Mouse (Mus musculus) adrenal gland, postnatal 14 days (tissue): ENCODE results near the gene Snd1. TPM values are rescaled to one million over a fixed set of nuclear protein-coding genes. Genes with fewer than 3 reads are reported as not detected.
A peak's percentile ranks its signal among the peaks of the same experiment; 100 is the strongest.
"Not testable (repeated sequence)": the region's sequence is repeated elsewhere in the genome, so short reads cannot be mapped to it uniquely, and the experiment has no call there.

ENCODE experiments used
- DNase-seq: peaks from one replicate; pipeline ENCODE4 v3.0.0; 2021; ENCODE audit warnings: mixed read lengths
- total RNA-seq: library from RNA; stranded (reverse); gene quantifications from 2 replicates; pipeline ENCODE4 v1.2.3, GENCODE M21; 2021

Gene Snd1
- total RNA-seq, 1 experiment from 2014 or later, result 121 TPM

- no peak for DNase-seq
These were observed 440.0 kb downstream of the Snd1 start for GRCm38 (mm10) chr6:28914981-28915380.

GRCm38 (mm10) chr6:28916630-28917029 is 441.7 kb downstream of the Snd1 start:
- peak; percentile 36 for DNase-seq

- DNase-seq, result no peak
These were observed 444.4 kb downstream of the Snd1 start for GRCm38 (mm10) chr6:28919346-28919745.

- no peak for DNase-seq
These were observed 447.4 kb downstream of the Snd1 start for GRCm38 (mm10) chr6:28922371-28922770.

- DNase-seq, result no peak
These were observed 448.3 kb downstream of the Snd1 start for GRCm38 (mm10) chr6:28923091-28923824.

GRCm38 (mm10) chr6:28923837-28924236 is 448.9 kb downstream of the Snd1 start:
- DNase-seq, result no peak

- not testable (repeated sequence) for DNase-seq
These were observed 453.0 kb downstream of the Snd1 start for GRCm38 (mm10) chr6:28927987-28928386.

- not testable (repeated sequence) for DNase-seq
These were observed 454.3 kb downstream of the Snd1 start for GRCm38 (mm10) chr6:28929169-28929803.

- DNase-seq, result no peak
These were observed 456.3 kb downstream of the Snd1 start for GRCm38 (mm10) chr6:28931234-28931633.

- no peak for DNase-seq
These were observed 456.8 kb downstream of the Snd1 start for GRCm38 (mm10) chr6:28931636-28932327.

GRCm38 (mm10) chr6:28932328-28932937 is 457.5 kb downstream of the Snd1 start:
- peak; percentile 27 for DNase-seq

GRCm38 (mm10) chr6:28935736-28936135 is 460.8 kb downstream of the Snd1 start:
- DNase-seq, result no peak

GRCm38 (mm10) chr6:28947254-28947653 is 472.3 kb downstream of the Snd1 start:
- no peak for DNase-seq

- DNase-seq, result peak; percentile 86
These were observed 474.3 kb downstream of the Snd1 start for GRCm38 (mm10) chr6:28949269-28949668.

- peak; percentile 84 for DNase-seq
These were observed 480.6 kb downstream of the Snd1 start for GRCm38 (mm10) chr6:28955581-28955980.

GRCm38 (mm10) chr6:28957486-28957885 is 482.5 kb downstream of the Snd1 start:
- DNase-seq, result no peak

- DNase-seq, result no peak
These were observed 488.2 kb downstream of the Snd1 start for GRCm38 (mm10) chr6:28963178-28963577.

- no peak for DNase-seq
These were observed 490.3 kb downstream of the Snd1 start for GRCm38 (mm10) chr6:28965264-28965663.

GRCm38 (mm10) chr6:28969615-28970014 is 494.7 kb downstream of the Snd1 start:
- DNase-seq, result no peak

- DNase-seq, result no peak
These were observed 495.8 kb downstream of the Snd1 start for GRCm38 (mm10) chr6:28970711-28971110.

GRCm38 (mm10) chr6:28974498-28974897 is 499.6 kb downstream of the Snd1 start:
- no peak for DNase-seq

- peak; percentile 63 for DNase-seq
These were observed 500.2 kb downstream of the Snd1 start for GRCm38 (mm10) chr6:28975106-28975505.

- no peak for DNase-seq
These were observed 503.1 kb downstream of the Snd1 start for GRCm38 (mm10) chr6:28978031-28978430.
